Mouse (Mus musculus) testis, postnatal 14 days (tissue): Measurements from ENCODE around the gene H60b.
"Not testable (repeated sequence)": the region's sequence is repeated elsewhere in the genome, so short reads cannot be mapped to it uniquely, and the experiment has no call there.

ENCODE experiments used
- DNase-seq: peaks from one replicate; pipeline ENCODE4 v3.0.0; 2021; ENCODE audit warnings: low spot score

The H60b gene

DNA sequence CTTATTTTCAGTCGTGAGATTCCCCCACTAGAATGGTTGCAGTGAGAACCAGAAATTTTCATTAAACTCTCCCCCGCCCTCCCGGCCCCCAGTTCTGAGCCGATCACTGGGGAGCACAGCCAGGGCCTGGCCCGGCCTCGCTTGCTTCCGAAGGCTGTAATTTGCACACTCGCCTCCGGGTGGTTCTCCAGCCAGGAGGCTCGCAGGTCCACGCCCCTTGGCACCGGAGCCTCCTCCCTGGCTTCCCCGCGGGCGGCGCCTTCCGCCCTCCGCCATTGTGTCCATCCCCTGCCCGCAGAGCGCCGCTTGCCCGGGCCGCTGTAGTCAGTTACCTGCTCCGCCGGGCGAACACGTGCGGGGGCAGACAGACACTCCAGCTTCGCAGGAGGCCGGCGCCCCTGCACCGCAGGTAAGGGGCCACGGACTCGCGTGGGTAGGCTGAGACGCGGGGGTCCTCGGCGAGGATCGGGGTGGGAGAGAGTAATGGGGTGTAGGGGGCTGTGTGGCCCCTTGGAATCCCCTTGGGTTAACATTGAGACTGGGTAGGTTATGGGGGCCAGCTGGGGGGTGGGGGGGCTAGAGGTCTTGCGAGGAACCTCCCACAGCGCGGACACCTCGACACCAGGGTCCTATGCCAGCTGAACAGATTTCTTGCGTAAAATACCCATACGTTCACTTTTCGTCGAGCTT lies at the start of gene H60b, which contains the start of gene Raet1e:
Gene H60b (plus strand): TSS at position 277 of the 690 bp plus-strand sequence.
Gene Raet1e (plus strand): TSS at position 260 of the 690 bp plus-strand sequence.
- peak; percentile 42 for DNase-seq

- peak; percentile 43 for DNase-seq
These were observed 17.6 kb upstream of the H60b start for GRCm38 (mm10) chr10:22140665-22141280.

- DNase-seq = peak; percentile 44
These were observed 16.2 kb upstream of the H60b start for GRCm38 (mm10) chr10:22142194-22142593.

GRCm38 (mm10) chr10:22142926-22143325 lies 15.5 kb upstream of the H60b start:
- DNase-seq = no peak

DNA sequence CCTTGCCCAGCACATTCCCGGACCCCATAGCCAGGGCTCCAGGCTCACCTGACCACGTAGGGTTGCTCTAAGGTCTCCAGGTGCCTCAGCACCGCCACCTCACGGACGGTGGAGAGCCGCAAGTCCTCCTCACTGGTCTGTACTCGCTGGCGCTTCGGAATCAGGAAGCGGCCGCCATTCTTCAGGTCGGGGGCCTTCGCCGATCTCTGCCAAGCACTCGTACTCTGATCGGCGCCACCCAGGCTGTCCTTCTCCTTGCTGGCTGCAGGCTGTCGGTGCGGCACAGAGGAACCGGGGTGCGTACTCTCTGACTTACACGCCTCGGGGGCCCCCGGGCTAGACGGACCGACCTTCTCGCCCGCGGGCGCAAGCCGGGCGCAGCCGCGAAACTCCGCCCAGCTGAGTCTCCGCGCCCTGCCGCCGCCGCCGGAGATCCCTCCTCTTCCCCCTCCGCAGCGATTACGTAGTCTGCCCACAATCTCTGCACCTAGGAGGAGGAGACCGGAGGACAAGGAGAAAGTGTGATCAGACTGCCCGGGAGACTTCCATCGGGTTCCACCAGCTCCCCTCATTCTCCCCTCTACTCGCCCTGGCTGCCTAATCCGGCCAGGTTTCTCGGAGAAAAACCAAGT lies 9.8 kb upstream of the H60b start:
- DNase-seq = peak; percentile 67

GRCm38 (mm10) chr10:22149073-22149690 lies 9.2 kb upstream of the H60b start, which contains the start of gene E030030I06Rik:
Gene E030030I06Rik (minus strand): TSS chr10:22149270.
- no peak for DNase-seq

DNA sequence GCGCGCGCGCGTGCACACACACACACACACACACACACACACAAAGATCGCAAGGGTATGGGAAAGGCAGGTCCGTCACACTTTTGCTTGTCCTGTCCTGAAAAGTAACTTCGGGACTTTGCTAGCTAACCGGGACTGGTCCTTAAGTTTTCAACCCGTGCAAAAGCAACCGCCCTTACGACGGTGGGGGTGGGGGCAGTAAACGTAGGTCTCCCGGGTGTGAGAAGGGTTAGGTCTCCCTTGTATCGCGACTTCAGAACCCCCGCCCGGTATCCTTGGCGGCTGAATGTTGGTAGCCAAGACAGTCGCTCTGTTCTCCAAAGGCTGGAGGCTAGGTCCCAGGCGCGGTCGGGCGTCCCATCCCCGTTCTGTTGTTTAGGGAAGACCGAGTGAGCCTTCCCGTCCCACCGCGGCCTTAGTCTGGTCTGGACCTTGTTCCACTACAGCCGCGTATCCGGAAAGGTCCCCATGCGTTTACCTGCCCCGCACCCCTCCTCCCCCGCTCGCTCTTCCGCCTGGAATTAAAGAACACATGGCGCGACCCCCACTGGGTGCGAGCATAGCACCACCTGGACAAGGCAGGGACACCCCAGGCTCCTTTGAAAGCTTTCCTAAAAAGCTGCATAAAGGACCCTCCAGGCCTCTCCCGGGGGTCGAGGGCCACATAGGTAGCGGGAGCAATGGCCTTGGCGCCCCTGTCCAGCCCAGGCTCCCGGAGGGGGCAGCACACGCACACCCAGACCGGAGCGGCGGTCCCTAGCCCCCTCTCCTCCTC lies 8.5 kb upstream of the H60b start:
- DNase-seq = no peak

DNA sequence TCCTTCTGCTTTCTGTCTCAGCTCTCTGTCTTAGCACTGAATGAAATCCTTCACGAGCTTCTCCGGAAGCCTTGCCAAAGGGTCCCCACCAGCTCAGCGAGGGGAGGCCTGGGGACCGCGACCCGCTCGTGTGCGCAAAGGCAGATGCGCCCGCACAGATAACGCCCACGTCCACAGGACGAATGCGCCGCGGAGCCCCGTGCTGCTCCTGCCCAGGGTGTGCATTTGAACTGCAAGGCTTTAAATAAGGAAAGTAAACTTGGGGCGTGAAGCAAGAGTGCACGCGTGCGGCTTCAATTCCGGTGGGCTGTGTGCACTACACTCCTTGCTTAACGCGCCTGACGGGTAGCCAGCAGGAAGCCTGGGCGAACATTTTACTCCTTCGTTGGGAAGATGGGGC lies 7.8 kb upstream of the H60b start:
- DNase-seq = no peak

DNA sequence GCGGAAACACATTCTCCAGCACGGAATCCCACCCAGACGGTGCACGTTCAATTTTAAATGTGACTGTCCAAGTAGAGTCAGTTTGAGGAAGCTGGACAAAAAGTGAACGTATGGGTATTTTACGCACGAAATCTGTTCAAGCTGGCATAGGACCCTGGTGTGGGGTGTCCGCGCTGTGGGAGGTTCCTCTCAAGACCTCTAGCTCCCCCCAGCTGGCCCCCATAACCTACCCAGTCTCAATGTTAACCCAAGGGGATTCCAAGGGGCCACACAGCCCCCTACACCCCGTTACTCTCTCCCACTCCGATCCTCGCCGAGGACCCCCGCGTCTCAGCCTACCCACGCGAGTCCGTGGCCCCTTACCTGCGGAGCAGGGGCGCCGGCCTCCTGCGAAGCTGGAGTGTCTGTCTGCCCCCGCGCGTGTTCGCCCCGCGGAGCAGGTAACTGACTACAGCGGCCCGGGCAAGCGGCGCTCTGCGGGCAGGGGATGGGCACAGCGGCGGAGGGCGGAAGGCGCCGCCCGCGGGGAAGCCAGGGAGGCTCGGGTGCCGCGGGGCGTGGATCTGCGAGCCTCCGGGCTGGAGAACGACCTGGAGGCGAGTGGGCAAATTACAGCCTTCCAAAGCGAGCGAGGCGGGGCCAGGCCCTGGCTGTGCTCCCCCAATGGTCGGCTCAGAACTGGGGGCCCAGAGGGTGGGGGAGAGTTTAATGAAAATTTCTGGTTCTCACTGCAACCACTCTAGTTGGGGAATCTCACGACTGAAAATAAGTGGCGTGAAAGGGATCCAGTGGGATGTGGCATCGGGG lies 7.1 kb upstream of the H60b start:
- not testable (repeated sequence) for DNase-seq

DNA sequence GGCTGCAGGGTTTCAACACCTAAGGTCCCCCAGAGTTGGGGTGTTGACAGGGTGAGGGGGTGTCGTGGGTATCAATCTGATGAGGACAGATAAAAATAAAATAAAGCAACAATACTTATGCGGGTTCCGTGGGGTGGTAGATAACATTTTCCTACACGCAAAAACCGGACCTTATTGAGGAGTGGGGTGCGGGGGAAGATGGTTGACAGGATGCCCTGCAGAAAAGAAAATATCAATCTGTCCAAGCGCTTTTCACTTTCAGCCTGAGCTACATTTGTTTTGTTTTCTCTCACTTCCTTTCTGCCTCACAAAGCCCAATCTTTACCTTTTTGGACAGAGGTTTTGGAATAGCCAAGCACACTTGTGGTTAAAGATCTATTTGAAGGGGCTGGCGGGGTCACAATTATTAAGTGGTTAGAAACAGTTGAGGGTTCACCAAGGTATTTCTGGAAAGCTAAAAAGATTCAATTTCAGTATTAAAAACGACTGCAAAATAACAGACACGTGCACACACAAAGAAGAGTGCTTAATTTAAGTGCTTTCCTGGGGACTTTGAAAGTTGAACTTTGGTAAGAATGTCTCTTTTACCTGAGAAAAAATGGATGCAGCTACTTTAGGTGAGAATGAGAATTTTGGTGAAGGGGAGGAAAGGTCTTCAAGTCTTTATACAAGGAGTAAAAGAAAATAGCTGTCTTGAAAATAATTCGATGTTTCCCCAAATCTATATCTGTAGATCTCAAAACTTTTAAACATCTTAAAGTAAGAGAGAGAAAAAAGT lies 6.3 kb upstream of the H60b start:
- DNase-seq = not testable (repeated sequence)

DNA sequence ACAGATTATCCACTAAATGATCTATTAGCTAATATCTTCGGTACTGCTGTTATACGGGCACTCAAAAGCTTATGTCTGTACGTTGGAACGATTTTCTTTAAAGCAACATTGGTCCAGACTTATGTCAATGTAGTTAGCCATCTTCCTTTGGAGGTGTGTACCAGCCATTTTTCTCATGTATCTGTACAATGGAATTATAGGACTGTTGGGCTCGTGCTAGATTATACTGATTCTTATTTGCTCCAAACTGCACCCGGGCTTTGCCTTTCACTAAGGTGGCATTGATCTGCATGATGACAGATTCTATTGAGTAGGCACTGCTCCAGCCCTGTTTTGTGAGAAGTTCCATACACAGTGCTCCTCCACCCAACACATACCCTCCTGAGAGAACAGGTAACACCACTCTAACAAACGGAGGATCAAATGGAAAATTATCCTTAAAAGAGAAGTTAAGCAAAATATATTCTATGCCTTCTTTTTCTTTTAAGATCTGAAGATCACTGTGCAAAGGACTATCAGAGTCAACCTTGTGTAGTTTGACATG lies 5.2 kb upstream of the H60b start:
- not testable (repeated sequence) for DNase-seq

DNA sequence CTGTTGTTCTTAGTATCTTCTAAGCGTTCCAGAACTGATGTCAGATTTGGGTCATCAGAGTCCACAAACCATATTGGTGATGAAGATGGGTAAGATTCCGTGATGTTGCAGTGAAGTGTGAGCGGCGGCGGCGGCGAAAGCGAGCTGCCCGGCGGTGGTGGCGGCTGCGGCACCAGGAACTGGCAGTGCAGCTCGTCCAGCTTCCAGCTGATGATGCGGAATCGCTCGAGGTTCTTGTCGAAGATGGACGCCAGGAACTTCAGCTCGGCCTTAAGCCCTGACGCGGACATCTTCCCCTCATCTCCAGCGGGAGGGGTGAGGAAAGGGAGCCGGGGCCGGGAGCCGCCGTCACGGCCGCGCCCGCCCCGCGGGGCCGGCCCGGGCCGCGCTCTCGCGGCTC lies 4.3 kb upstream of the H60b start:
- DNase-seq = not testable (repeated sequence)

GRCm38 (mm10) chr10:22154871-22155799 lies 3.3 kb upstream of the H60b start:
- DNase-seq = no peak

DNA sequence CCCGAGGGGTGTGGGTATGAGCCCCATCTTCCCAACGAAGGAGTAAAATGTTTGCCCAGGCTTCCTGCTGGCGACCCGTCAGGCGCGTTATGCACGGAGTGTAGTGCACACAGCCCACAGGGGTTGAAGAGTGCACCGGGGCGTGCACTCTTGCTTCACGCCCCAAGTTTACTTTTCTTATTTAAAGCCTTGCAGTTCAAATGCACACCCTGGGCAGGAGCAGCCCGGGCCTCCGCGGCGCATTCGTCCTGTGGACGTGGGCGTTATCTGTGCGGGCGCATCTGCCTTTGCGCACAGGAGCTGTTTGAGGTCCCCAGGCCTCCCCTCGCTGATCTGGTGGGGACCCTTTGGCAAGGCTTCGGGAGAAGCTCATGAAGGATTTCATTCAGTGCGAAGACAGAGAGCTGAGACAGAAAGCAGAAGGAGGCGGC lies 760 bp downstream of the H60b start:
- DNase-seq = no peak

DNA sequence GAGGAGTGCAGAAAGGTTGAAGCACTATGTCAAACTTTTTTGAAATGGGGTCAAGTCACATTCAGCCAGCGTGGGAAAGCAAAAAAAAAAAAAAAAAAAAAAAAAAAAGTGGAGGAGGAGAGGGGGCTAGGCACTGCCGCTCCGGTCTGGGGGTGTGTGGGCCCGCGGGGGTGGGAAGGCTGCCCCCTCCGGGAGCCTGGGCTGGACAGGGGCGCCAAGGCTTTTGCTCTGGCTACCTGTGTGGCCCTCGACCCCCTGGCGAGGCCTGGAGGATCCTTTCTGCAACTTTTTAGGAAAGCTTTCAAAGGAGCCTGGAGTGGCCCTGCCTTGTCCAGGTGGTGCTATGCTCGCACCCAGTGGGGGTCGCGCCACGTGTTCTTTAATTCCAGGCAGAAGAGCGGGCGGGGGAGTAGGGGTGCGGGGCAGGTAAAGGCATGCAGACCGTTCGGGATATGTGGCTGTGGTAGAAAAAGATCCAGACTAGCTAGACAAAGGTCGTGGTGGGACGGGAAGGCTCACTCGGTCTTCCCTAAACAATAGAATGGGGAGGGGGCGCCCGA lies 1.3 kb downstream of the H60b start:
- DNase-seq = no peak

DNA sequence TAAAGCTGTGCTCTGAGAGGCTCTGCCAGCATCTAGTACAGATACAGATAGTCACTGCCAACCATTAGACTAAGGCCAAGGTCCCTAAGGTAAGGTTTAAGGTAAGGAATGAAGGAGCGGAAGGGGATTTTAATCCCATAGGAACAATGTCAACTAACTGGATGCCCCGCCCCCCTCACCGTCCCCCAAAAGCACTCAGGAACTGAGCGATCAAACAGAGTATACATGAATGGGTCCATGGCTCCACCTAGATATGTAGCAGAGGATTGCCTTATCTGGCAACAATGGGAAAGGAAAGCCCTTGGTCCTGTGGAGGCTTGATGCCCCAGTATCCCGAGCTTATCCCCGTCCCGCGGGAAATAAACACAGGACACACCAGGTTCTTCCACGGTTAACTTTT lies 4.9 kb downstream of the H60b start:
- not testable (repeated sequence) for DNase-seq

- peak; percentile 51 for DNase-seq
These were observed 5.6 kb downstream of the H60b start for GRCm38 (mm10) chr10:22163705-22164583.
